Mouse (Mus musculus) heart, embryonic 13.5 days (tissue): ENCODE measurements at regions not wholly inside any gene's neighbourhood (a gene's known extent, or its start where the extent isn't known, plus 50 kb on each side); places are given as distances from the start of the nearest gene placed in this dataset.

Source experiments
- ATAC-seq: fragments of 200-750 bp; cut with Nextera tagmentation; 2 replicates; pipeline ENCODE4 v1.8.0; 2017; ENCODE audit warnings: moderate TSS enrichment; ENCODE audit not compliant: insufficient number of reproducible peaks, low FRiP score, low TSS enrichment; ENCODE audit errors: extremely low read depth
- H3K27ac ChIP-seq: fragments of 300-500 bp; sonication (generic); replicated peaks from 2 replicates; pipeline ENCODE4 v1.5.1; 2015; ENCODE audit warnings: moderate library complexity, mild to moderate bottlenecking, inconsistent platforms
- H3K27me3 ChIP-seq: fragments of 300-500 bp; sonication (generic); replicated peaks from 2 replicates; pipeline ENCODE4 v1.6.1; 2015; ENCODE audit warnings: mild to moderate bottlenecking, inconsistent platforms
- H3K36me3 ChIP-seq: fragments of 300-500 bp; sonication (generic); 2 replicates; pipeline ENCODE4 v1.6.1; 2015; ENCODE audit warnings: mild to moderate bottlenecking, inconsistent platforms
- H3K4me1 ChIP-seq: fragments of 300-500 bp; sonication (generic); 2 replicates; pipeline ENCODE4 v1.6.1; 2015; ENCODE audit warnings: inconsistent platforms
- H3K4me2 ChIP-seq: fragments of 300-500 bp; sonication (generic); 2 replicates; pipeline ENCODE4 v1.6.1; 2015; ENCODE audit warnings: inconsistent platforms, mild to moderate bottlenecking, moderate library complexity
- H3K4me3 ChIP-seq: fragments of 300-500 bp; sonication (generic); 2 replicates; pipeline ENCODE4 v1.5.1; 2015; ENCODE audit warnings: moderate library complexity, mild to moderate bottlenecking, inconsistent platforms
- H3K9ac ChIP-seq: fragments of 300-500 bp; sonication (generic); 2 replicates; pipeline ENCODE4 v1.6.1; 2015; ENCODE audit warnings: inconsistent platforms, mild to moderate bottlenecking, moderate library complexity
- H3K9me3 ChIP-seq: fragments of 300-500 bp; sonication (generic); 2 replicates; pipeline ENCODE4 v1.6.1; 2016; ENCODE audit warnings: inconsistent platforms
- WGBS: fragments of 180-500 bp; shearing (Covaris S2); methylation state at CpG from one replicate; pipeline ENCODE4 v1.1.7; 2015; ENCODE audit warnings: mixed read lengths; 5-methylcytosine and 5-hydroxymethylcytosine counted together

DNA sequence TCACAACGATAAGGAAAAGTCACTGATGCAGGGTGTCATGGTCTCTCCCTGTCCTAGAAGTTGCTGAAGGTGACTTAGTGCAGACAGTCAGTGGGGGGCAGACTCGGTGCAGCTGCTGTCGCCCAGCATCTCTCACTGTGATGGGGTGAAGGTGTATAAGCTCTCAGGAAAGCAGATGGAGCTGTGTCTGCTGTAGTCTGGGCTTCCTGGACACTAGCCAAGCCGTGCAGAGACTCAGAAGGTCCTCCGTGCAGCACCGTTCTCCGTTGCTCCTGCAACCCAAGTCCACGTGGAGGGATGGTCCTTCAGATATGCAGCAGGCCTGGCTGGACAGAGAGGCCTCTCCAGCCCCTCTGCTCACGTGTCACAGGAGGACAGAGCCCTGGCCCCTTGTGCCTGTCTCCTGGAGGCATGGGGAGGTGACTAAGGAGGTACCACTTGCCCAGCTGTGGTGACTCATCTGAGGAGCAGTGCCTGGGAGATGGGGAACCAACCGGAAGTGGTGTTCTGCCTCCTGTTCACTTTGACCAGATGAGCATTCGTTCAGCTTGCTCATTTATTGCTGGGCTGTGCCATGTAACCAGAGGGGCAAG lies 171.2 kb downstream of the Gadd45g start:
- H3K9me3 ChIP-seq, result no peaks in the 10 kb centered on the region
- H3K27me3 ChIP-seq, result no peaks in the 10 kb centered on the region
- H3K36me3 ChIP-seq, result no peaks in the 10 kb centered on the region
- 36% methylated on average over 11 of the region's 11 CpGs for WGBS
- H3K4me3 ChIP-seq, result no peak overlapping the region
- H3K4me2 ChIP-seq, result no peak overlapping the region
- peaks cover 30% of the 10 kb centered on the region for H3K4me1 ChIP-seq
- ATAC-seq, result no peak
- H3K27ac ChIP-seq, result no peak overlapping the region
- no peak overlapping the region for H3K9ac ChIP-seq

DNA sequence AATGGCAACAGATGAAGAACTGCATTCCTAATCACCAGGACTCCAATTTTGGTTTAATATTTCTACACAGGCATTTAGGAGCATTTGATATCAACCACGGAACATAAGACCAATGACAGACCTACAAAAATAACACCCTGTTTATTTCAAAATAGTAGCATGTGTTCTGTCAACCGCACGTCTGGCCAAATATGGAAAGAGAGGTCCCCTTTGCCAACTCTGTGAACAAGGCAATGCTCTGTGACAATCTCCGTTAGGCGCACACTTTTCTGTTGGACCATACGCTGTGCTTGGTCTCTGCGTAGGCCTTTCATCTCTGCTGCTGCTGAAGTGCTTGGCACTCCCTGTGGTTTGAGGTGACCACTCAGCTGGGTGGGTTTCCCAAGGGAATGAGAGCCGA lies 173.2 kb downstream of the Gadd45g start:
- ATAC-seq, result no peak
- no peaks in the 10 kb centered on the region for H3K27me3 ChIP-seq

DNA sequence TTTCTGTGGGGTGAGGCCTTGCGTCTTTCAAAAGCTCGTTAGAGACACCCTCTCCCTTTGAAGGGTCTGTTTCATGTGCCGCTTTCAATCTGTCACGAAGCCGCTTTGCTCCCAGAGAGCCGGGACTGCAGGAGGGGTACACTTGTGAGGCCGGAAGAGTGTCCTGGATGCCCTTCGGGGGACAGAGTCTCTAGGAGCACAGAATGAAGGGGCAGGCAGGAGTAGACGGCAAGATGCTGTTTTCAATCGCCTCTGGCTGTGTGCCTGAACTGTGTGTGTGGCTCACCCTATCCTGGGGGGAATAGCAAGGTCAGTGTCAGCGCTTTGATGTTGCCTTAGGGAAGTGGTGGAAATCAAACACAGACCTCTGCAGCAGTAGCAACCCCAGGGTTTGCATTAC lies 174.7 kb downstream of the Gadd45g start:
- H3K27ac ChIP-seq, result peak overlapping the region; percentile 9; the same call in 1 of the 2 replicates
- no peak for ATAC-seq
- peaks cover 49% of the 10 kb centered on the region for H3K4me1 ChIP-seq
- H3K36me3 ChIP-seq, result no peaks in the 10 kb centered on the region
- no peaks in the 10 kb centered on the region for H3K27me3 ChIP-seq
- WGBS, result 28% methylated on average over 11 of the region's 11 CpGs
- no peak overlapping the region; the same call in 1 of the 2 replicates for H3K9ac ChIP-seq
- H3K4me3 ChIP-seq, result no peak overlapping the region
- no peak overlapping the region for H3K4me2 ChIP-seq
- no peaks in the 10 kb centered on the region for H3K9me3 ChIP-seq

More for the DNA sequence above, 173.2 kb downstream of the Gadd45g start:
- no peaks in the 10 kb centered on the region for H3K9me3 ChIP-seq
- 83% methylated on average over 8 of the region's 8 CpGs for WGBS
- H3K4me2 ChIP-seq, result no peak overlapping the region
- H3K4me3 ChIP-seq, result no peak overlapping the region
- H3K4me1 ChIP-seq, result peaks cover 38% of the 10 kb centered on the region
- no peak overlapping the region for H3K9ac ChIP-seq
- H3K27ac ChIP-seq, result no peak overlapping the region
- no peaks in the 10 kb centered on the region for H3K36me3 ChIP-seq

DNA sequence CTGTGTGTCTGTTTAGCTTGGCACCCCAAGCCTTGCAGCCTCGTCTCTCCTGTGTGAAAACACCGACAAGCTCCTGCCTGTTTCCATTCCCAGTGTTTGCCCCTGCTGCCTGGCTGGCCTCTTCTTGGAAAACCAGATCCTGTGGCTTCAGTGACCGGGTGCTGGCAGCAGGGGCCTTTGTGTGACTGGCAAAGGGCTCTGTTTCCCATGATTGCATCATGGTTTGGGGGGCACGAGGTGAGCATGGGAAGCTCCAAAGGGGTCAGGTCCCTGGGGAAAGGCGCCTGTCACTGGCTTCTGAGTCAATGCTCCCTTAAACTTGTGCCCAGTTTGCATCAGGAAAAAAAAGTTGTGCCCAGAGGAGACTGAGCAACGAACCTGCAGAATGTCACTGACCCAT lies 175.3 kb downstream of the Gadd45g start:
- Histone ChIP-seq H3K27me3 (no peaks in the 10 kb centered on the region), H3K4me1 (peaks cover 49% of the 10 kb centered on the region), H3K27ac (peak overlapping the region; percentile 9; the same call in 1 of the 2 replicates), H3K4me2 (no peak overlapping the region), H3K36me3 (no peaks in the 10 kb centered on the region), H3K4me3 (no peak overlapping the region), H3K9ac (no peak overlapping the region; the same call in 1 of the 2 replicates), H3K9me3 (no peaks in the 10 kb centered on the region)
- 53% methylated on average over 6 of the region's 6 CpGs for WGBS
- no peak for ATAC-seq

DNA sequence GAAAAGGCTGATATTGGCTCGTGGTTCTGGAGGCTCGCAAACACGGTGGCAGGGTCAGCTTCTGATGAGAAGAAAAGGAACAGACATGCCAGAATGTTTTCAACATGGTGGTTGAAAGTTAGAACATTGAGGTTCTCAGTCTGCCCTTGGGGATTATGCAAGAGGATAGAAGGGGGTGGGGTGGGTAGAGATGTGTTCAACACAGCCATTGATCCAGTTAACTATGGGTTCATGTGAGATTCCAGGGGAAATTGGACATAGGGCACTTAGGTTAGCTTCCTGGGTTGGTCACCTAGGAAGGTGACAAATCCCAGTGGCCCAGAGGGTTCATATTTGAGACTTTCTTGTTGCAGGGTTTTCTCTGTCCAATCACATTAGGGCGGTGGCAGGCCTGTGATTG lies 176.1 kb downstream of the Gadd45g start:
- Histone ChIP-seq H3K4me1 (peaks cover 48% of the 10 kb centered on the region), H3K4me2 (no peak overlapping the region), H3K27ac (no peak overlapping the region), H3K9me3 (no peaks in the 10 kb centered on the region), H3K4me3 (no peak overlapping the region), H3K9ac (no peak overlapping the region), H3K36me3 (no peaks in the 10 kb centered on the region), H3K27me3 (no peaks in the 10 kb centered on the region)
- ATAC-seq, result no peak
- WGBS, result 86% methylated on average over 4 of the region's 4 CpGs

DNA sequence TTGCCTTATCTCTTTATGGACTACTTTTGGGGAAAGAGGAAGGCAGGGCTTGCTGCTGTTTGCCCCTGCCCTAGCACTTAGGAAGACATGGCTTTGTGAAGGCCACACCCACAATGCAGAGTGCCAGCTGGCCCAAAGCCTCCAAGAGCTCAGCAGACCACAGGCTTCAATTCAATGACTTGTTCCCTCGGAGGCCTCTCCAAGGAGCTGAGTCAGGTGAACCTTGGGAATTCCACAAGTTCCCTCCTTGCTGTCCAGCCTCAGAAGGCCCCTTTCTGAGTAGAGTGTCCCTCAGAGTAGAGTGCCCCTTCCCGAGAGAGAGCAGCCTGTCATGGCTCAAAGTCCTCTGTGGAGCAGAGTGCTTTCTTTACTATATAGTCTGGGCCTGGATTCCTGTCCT lies 177.9 kb downstream of the Gadd45g start:
- Histone ChIP-seq H3K4me2 (peak overlapping the region; percentile 25), H3K4me3 (no peak overlapping the region), H3K4me1 (peaks cover 43% of the 10 kb centered on the region), H3K27ac (peak overlapping the region; percentile 53), H3K36me3 (no peaks in the 10 kb centered on the region), H3K9ac (peak overlapping the region; percentile 2), H3K27me3 (no peaks in the 10 kb centered on the region), H3K9me3 (no peaks in the 10 kb centered on the region)
- ATAC-seq, result no peak
- WGBS, result 21% methylated on average over 2 of the region's 2 CpGs

DNA sequence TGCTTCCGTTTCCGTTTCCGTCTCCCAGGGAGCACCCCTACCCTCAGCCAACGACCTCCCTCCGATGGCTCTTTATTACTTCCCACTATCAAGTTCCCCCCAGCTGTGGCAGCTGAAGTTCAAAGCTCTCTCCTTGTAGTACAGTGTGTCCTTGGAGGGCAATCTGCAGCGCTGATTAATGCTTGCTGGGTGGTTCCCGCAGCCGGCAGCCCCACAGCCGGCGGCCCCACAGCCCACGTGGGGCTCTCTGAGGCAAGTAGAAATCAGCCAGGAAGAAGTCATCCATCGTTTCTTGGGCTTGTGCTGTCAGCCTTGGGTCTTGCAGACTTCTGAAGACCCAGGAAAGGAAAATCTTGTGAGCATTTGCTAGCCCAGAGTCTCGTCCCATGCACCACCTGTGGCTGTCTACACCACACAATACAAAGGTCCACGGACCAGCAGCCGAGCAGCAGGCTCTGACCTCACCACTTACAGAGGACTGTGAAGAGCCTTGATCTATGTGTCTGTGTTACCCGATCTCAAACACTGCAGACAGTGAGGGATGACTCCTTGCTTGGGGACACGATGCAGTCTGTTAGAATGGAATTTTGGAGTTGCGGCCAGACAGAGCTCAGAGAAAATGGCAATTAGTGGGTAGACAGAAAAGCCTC lies 178.5 kb downstream of the Gadd45g start:
- H3K27me3 ChIP-seq, result no peaks in the 10 kb centered on the region
- H3K9me3 ChIP-seq, result no peaks in the 10 kb centered on the region
- no peak for ATAC-seq
- peak overlapping the region; percentile 53 for H3K27ac ChIP-seq
- peak overlapping the region; percentile 25 for H3K4me2 ChIP-seq
- H3K36me3 ChIP-seq, result no peaks in the 10 kb centered on the region
- H3K4me1 ChIP-seq, result peaks cover 43% of the 10 kb centered on the region
- H3K4me3 ChIP-seq, result no peak overlapping the region
- 18% methylated on average over 18 of the region's 18 CpGs for WGBS
- peak overlapping the region; percentile 2 for H3K9ac ChIP-seq

DNA sequence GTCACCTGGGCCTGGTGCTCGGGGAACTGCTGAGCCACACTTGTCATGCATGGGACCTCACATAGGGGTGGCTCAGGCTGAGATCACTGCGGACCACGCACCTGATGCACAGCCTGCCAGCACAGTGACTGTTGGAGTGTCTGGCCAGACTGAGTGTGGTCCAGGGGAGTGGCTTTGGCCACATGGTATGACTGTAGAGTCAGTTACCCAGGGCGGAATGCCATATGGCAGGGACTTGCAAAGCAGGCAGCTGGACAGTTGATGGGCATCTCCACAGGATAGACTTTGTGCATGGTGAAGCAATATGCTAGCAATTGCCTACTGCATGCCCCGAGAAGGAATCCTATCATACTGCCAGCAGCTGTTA lies 179.0 kb downstream of the Gadd45g start:
- Histone ChIP-seq H3K9me3 (no peaks in the 10 kb centered on the region), H3K4me2 (0 out of 2 replicates have a peak overlapping the region, but pooled peaks have one; percentile 25), H3K27me3 (no peaks in the 10 kb centered on the region), H3K27ac (no peak overlapping the region), H3K9ac (no peak overlapping the region), H3K4me1 (peaks cover 42% of the 10 kb centered on the region), H3K4me3 (no peak overlapping the region), H3K36me3 (no peaks in the 10 kb centered on the region)
- 81% methylated on average over 5 of the region's 5 CpGs for WGBS
- ATAC-seq, result no peak

DNA sequence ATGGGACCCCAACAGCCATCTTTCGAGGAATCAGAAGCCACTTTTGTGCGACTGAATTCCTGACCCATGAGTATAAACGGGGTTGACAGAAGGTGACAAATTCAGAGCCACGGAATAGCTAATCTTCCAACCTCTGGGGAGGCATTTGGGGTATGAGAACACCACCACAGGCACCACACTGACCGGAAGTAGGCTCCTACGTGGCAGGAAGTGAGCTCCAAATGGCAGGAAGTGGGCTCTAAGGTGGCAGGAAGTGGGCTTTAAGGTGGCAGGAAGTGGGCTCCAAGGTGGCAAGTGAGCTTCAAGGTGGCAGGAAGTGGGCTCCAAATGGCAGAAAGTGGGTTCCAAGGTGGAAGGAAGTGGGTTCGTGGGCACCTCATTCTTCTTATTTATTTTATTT lies 179.8 kb downstream of the Gadd45g start:
- Histone ChIP-seq H3K27me3 (no peaks in the 10 kb centered on the region), H3K9ac (no peak overlapping the region), H3K4me3 (no peak overlapping the region), H3K27ac (no peak overlapping the region), H3K9me3 (no peaks in the 10 kb centered on the region), H3K4me2 (no peak overlapping the region), H3K4me1 (peaks cover 33% of the 10 kb centered on the region), H3K36me3 (no peaks in the 10 kb centered on the region)
- ATAC-seq, result no peak
- 81% methylated on average over 7 of the region's 7 CpGs for WGBS

DNA sequence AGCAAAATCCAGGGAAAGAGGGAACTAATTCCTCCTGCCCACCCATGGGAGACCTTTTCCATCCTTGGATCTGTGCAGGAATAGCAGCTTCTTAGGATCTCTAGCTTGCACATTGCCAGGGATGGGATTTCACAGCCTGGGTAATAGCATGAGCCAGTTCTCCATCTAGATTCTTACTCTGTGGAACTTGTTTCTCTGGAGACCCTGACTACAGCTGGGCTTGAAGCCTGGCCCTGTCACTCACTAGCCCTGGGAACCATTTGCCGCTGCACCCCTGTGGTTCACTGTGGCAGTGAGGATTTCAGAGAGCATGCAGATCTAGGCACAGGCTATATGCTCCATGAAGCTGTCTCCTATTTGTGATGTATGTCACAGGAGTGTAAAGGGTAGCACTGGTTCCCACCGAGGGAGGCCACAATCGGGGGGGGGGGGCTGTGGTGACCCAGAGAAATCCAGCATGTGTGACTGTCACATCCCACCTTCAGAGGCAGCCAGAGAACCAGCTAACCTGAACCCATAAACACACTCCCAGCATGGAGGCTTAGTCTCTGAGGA lies 183.5 kb downstream of the Gadd45g start:
- no peak overlapping the region for H3K27ac ChIP-seq
- H3K9ac ChIP-seq, result no peak overlapping the region
- no peaks in the 10 kb centered on the region for H3K36me3 ChIP-seq
- no peak overlapping the region for H3K4me3 ChIP-seq
- H3K4me1 ChIP-seq, result peaks cover 14% of the 10 kb centered on the region
- ATAC-seq, result no peak
- no peaks in the 10 kb centered on the region for H3K27me3 ChIP-seq
- no peak overlapping the region for H3K4me2 ChIP-seq
- 62% methylated on average over 3 of the region's 3 CpGs for WGBS
- no peaks in the 10 kb centered on the region for H3K9me3 ChIP-seq

DNA sequence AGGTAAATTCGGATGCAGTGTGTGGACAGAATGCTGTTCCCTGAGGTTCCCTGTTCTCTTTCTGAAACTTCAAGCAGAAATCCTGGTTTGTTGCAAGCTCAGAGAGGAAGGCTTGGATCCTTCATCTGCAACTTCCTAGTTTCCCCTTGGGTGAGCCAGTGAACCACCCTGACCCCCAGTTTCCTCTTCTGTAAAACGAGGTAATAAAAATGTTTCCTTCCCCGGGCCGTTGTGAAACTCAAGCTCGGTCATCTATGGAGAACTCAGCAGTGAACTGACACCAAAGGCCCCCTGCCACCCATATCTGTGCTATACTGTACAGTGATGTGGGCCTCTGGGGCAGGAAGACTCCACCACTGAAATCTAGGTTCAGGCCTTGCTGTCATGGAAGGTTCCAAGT lies 185.0 kb downstream of the Gadd45g start:
- Histone ChIP-seq H3K4me1 (peaks cover 12% of the 10 kb centered on the region), H3K9me3 (no peaks in the 10 kb centered on the region), H3K27me3 (no peaks in the 10 kb centered on the region), H3K4me2 (no peak overlapping the region), H3K27ac (no peak overlapping the region), H3K4me3 (no peak overlapping the region), H3K36me3 (no peaks in the 10 kb centered on the region), H3K9ac (no peak overlapping the region)
- ATAC-seq, result no peak
- WGBS, result 79% methylated on average over 5 of the region's 5 CpGs

DNA sequence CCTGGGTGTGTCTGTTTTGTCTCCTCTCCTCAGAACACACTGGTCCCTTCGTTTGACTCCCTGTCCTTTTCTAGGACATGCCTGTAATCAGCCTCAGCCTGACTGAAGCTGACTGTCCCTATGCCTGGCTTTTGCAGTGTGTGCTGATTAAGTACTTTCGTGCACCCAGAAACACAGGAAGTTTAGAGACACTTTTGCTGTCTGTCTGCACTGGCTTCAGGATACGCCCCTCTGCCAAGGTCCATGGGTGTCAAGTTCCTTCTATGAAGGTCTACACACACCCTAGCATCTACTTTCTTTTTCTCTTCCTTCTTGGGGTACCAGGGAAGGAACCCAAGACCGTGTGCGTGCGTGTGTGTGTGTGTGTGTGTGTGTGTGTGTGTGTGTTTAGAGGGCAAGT lies 189.3 kb downstream of the Gadd45g start:
- Histone ChIP-seq H3K9me3 (no peaks in the 10 kb centered on the region), H3K27ac (no peak overlapping the region), H3K27me3 (no peaks in the 10 kb centered on the region), H3K4me2 (no peak overlapping the region), H3K4me3 (no peak overlapping the region), H3K9ac (no peak overlapping the region), H3K36me3 (no peaks in the 10 kb centered on the region), H3K4me1 (peaks cover 19% of the 10 kb centered on the region)
- ATAC-seq, result no peak
- WGBS, result 49% methylated on average over 6 of the region's 6 CpGs
